Mouse (Mus musculus) bone marrow macrophage, adult 2 months (primary cell): Measurements from ENCODE around the gene Gpr137.

Experiments
- CTCF ChIP-seq: IDR thresholded peaks from 2 replicates; pipeline ENCODE4 v1.5.1; 2012; ENCODE audit warnings: low read depth, mild to moderate bottlenecking, low read length, moderate library complexity
- POLR2A ChIP-seq: IDR thresholded peaks from 2 replicates; pipeline ENCODE4 v1.6.1; 2012; ENCODE audit warnings: mild to moderate bottlenecking, low read depth, low read length, borderline replicate concordance

- TF ChIP-seq CTCF (no peak), POLR2A (no peak)
Measured at GRCm38 (mm10) chr19:6905498-6906159, 36.7 kb downstream of the Gpr137 start.
